Mouse (Mus musculus) embryo, embryonic 11.5 days (tissue): ENCODE data around the gene Homer2.
A peak's percentile ranks its signal among the peaks of the same experiment; 100 is the strongest.

Experiments used
- DNase-seq: peaks from one replicate; pipeline ENCODE4 v3.0.0-alpha.2; 2012; ENCODE audit warnings: low read depth, low spot score

The Homer2 gene

GRCm38 (mm10) chr7:81585326-81585725 lies 122.0 kb downstream of the Homer2 start:
- DNase-seq, result no peak

DNA sequence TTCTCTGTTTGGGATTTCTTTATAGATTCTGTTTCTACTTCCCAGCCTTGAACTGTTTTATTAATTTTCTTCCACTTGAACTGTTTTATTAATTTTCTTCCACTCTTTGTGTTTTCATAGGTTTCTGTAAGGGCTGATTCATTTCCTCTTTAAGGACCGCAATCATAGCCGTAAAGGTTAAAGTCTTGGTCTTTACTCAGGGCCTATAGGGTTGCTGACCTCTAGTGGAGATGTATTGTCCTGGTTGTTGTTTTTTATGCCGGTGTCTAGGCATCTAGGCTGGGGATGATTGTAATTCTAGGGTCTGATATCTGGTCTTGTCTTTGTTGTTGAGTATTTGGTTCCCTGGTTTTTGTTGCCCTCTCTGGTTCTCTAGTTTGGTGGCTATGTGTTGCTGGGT lies 123.8 kb downstream of the Homer2 start:
- DNase-seq, result no peak

DNA sequence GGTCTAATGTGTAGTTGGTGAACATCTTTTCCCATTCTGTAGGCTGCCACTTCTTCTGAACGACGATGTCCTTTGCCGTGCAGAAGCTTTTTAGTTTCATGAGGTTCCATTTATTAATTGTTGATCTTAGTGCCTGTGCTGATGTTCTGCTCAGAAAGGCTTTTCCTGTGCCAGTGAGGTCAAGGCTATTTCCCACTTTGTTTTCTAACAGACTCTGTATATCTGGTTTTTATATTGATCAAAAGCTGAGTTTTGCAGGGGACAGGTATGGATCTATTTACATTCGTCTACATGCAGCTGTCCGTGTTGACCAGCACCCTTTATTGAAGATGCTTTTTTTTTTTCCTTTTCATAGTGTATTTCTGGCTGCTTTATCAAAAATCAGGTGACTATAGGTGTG lies 128.0 kb downstream of the Homer2 start:
- DNase-seq, result no peak

GRCm38 (mm10) chr7:81578413-81578812 lies 128.9 kb downstream of the Homer2 start:
- no peak for DNase-seq

- no peak for DNase-seq
Observed at GRCm38 (mm10) chr7:81577872-81578271, 129.5 kb downstream of the Homer2 start.

DNA sequence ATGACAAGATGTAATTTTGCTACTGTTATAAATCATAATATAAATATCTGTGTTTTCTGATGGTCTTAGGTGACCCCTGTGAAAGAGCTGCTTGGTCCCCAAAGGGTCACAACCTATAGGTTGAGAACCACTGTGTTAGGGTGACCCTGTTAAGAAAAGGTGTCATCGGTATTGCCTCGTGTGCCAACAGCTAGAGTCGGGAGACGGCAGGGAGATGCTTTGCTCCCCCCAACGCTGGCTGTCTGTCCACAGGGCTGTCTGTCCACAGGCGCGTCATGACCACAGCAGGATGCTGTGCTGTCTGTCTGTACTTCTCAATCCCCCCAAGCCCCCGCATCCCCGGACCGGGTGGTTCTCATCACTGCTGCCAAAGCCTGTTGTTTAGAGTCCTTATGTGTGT lies 131.7 kb downstream of the Homer2 start:
- DNase-seq, result no peak

DNA sequence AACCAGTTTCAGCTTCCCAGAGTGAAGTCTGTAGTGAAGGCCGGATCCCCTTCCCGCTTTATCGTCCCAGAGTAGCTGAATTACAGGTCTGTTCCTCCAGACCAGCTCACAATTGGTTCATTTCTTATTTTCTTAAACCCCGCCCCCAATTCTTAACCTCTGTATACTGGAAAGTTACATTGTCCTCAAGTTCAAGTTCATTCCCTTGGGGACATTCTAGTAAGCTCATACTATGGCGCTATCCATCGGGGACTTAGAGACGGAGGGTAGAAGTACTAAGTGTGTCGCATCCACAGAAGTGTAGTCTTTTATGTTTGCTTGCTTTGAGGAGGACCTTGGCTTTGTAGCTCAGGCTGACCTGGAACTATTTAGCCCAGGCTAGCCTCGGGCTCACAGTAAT lies 133.5 kb downstream of the Homer2 start:
- no peak for DNase-seq

DNA sequence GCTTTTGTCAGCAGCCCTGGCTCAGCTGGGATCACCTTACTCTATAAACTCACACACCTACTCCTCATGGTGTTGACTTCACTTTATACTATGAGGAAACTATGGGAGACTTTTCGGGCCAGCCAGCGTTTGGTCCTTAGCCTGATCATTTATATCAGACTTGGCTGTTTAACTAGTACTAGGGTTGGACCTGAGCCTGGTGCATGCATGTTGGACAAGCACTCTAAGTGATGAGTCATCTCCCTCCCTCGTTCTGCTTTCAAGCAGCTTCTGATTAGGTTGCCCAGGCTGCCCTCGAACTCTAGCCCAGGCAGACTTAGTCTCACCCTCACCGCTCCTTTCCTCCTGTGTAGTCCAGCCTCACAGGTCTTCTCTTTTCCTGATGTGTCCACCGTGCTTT lies 133.9 kb downstream of the Homer2 start:
- no peak for DNase-seq

DNA sequence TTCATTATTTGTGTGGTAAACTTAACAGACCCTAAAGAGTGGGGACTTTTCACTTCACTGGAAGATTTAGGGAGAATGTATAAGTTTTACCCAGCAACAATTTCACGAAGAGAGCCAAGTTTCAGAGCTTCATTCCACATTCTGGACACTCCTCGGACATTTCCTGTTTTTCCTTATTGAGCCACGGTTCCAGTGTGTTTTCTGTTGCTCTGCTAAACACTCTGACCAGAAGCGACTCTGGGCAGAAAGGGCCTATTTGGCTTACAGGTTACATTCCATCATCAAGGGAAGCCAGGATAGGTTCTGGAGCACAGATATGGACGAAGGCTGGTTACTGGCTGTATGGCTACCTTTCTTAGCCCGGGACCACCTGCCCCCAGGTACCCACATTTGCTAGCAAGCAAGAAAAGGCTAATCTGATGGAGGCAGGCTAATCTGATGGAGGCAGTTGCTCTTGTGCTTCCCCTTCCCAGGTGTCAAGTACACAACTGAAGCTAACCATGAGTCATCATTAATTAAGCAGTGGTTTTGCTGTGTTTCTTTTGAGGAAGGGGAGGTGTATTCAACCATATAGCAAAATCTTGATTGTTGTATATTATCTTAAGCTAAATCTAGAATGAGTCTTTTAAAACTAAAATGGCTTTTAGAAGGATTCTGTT lies 134.6 kb downstream of the Homer2 start:
- no peak for DNase-seq

DNA sequence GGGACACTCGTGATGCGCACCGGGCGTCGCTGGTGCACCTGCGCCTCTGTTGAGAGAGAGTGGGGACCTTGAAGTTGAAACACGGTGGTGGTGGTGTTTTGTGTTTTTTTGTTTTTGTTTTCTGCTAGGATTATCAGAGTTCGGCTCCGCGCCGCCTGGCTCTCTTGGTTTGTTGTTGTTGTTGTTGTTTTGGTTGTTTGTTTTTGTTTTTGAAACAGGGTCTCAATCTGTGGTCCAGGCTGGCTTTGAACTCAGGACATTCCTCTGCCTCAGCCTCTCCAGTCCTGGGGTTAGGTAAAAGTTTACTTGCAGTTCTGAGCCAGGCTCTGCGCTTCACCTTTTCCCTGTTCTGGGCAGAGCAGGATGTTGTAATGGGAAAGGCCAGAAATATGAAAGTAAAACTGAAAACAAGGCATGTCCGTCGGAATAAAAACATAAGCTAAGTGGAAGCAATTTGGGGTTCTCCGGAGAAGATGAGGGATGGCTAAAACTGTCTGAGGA lies 135.3 kb downstream of the Homer2 start:
- no peak for DNase-seq

- peak; percentile 85 for DNase-seq
Observed at GRCm38 (mm10) chr7:81571108-81571940, 136.0 kb downstream of the Homer2 start, which contains the start of gene Whamm. Whamm (plus strand) TSS chr7:81571266.

GRCm38 (mm10) chr7:81570752-81571107 lies 136.6 kb downstream of the Homer2 start:
- DNase-seq, result no peak

- no peak for DNase-seq
Observed at GRCm38 (mm10) chr7:81570271-81570670, 137.1 kb downstream of the Homer2 start.

DNA sequence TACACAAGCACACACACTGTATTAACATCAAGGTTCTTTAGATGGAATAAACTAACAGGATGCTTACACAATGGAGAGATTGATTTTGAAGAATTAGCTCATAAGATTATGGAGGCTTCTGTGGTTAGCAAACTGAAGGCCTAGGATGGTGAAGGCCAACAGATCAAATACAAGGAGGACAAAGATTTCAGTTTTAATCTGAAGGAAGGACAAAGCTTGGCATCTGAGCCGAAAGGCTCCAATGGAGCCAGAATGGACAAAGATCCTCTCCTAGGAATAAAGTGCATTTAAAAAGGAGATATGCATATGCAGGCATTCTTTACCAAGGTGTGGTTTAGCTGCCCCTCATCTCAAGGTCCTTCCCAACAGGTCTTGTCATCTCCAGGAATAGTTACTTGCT lies 137.5 kb downstream of the Homer2 start:
- no peak for DNase-seq

GRCm38 (mm10) chr7:81567396-81567795 lies 139.9 kb downstream of the Homer2 start:
- DNase-seq, result no peak

DNA sequence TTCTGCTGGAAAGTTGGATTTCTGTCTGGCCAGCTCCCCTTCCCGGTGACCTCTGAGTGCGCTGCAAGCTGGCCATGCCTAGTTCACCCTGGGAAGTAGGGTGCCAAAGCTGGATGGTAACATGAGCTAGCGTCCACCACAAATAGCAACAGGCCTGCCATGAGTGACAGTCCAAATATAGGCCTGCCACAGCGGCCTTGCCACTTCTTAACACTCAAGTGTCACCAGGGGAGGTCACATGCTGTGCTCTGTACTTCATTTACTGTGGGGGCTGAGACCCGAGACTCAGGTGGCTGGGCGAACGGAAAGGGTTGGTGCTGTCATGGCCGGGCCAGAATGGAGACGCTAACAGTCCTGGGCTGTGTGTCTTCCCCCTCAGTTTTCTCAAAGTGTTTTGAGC lies 140.4 kb downstream of the Homer2 start, which contains the start of gene Fsd2:
Gene Fsd2, minus strand, starts transcription at position 53 of the 400 bp plus-strand sequence.
- no peak for DNase-seq

- DNase-seq, result no peak
Observed at GRCm38 (mm10) chr7:81566332-81566731, 141.0 kb downstream of the Homer2 start.

DNA sequence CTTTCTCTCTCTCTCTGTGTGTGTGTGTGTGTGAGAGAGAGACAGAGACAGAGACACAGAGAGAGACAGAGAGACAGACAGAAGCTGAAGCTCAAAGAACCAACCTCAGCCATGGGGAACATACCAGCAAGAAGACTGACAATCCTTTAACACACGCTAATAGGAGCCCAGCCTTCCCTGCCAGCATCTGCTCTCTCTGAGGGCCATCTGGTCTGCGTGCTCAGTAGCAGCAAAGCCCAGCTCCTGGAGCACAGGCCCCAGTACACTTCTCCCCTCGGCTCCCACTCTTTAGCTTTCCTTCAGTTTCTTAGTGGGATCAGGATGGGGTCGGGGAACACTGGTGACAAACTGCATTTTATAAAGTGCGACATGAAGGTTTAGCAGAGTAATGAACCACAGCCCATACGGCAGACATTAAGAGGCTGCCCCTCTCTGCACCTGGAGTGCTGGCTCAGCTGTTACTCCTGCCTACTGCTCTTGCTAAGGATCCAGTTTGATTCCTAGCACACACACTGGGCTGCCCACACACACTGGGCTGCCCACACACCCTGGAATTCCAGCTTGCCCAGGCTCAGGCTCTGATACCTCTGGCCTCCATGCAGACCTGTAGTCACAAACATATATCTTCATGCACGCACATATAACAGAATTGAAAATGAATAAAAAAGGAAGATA lies 141.8 kb downstream of the Homer2 start:
- no peak for DNase-seq

GRCm38 (mm10) chr7:81564766-81565165 lies 142.6 kb downstream of the Homer2 start:
- no peak for DNase-seq

DNA sequence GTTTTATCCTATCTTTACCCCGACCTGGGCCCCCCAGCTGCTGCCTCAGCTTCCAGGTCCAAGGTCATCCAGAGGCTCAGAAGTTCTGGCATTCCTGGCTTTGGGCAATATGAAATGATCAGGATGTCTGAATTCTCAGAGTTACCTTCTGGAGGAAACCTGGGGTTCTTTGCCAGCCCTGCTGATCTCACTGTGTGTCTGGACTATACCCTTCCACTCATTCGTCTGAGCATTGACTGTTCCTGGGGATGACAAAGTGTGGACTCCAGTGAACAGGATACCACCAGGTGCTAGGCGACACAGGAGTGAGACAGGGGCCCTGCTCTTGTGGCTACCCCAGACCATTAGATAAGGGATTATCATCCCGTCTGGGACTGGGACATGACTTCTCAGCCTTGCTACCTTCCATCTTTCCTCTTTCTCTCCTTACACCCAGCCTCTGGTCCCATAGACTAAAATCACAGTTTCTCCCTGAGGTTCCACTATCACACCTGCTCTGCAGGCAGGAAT lies 143.8 kb downstream of the Homer2 start:
- DNase-seq, result no peak

GRCm38 (mm10) chr7:81561211-81561610 lies 146.1 kb downstream of the Homer2 start:
- no peak for DNase-seq
